Mouse (Mus musculus): ENCODE data around the gene RPS10-NUDT3. TPM values are rescaled to one million over a fixed set of nuclear protein-coding genes. Genes with fewer than 3 reads are reported as not detected.

The RPS10-NUDT3 gene
- polyA plus RNA-seq, 1 experiment from 2014 or later, result not detected

DNA sequence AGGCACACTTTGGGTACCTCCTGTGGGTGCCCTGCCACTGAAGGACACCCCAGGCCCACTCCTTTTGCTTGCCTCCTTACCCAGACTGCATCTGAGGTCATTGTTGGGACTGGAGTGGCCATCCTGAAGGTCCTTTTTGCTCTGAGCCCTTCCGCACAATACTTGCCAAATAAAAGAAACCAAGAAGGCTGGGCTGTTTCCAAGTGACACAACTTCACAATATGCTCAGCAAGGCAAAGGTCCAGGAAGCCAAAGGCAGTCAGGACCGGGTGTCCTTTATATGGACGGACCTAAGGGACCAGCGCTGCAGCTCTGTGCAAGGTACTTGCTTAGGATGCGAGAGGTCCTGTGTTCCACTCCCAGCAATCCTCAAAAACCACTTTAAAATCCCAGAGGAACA, 66.8 kb downstream of the RPS10-NUDT3 start:
- no peak overlapping the region for H3K4me3 ChIP-seq (ENCODE audit: low read depth, low read length)
- 88% methylated on average over 5 of the region's 5 CpGs for WGBS
- ATAC-seq (ENCODE audit: insufficient number of reproducible peaks, insufficient read depth, low FRiP score, low read depth), result no peak
- no peaks in the 10 kb centered on the region for H3K9me3 ChIP-seq (ENCODE audit: control insufficient read depth, low read depth, low read length)
- no peak overlapping the region for H3K4me2 ChIP-seq (replicated peaks; ENCODE audit: low read depth, low read length)
- H3K27me3 ChIP-seq (ENCODE audit: control insufficient read depth, insufficient read depth, low read length), result no peaks in the 10 kb centered on the region
- H3K36me3 ChIP-seq (ENCODE audit: control insufficient read depth, insufficient read depth, low read length), result no peaks in the 10 kb centered on the region; the same call in 1 of the 2 replicates
- H3K4me1 ChIP-seq (ENCODE audit: control insufficient read depth, insufficient read depth, low read length), result 0 out of 2 replicates have a peak, but pooled peaks cover 10% of the 10 kb centered on the region
- no peak overlapping the region for H3K27ac ChIP-seq (ENCODE audit: low read length)
- H3K9ac ChIP-seq (replicated peaks; ENCODE audit: low read depth, low read length), result no peak overlapping the region

DNA sequence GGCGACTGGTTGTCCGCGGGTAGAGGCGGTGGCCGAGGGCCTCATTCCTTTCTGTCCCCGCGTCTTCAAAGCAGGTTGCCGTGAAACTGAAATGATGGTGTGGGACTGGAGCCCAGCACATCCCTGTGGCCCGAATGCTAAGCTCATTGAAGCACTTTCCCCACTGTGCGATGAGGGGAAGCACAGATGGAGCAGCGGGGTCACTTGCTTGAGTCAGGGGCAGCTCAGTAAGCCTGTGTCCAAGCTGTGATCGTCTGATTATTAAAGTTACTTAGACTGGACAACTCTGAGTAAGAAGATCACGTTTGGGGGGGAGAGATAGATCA, 69.1 kb downstream of the RPS10-NUDT3 start:
- Histone ChIP-seq H3K4me3 (ENCODE audit: low read depth, low read length) (peak overlapping the region; percentile 65), H3K9ac (replicated peaks; ENCODE audit: low read depth, low read length) (peak overlapping the region; percentile 53), H3K27ac (ENCODE audit: low read length) (no peak overlapping the region), H3K4me2 (replicated peaks; ENCODE audit: low read depth, low read length) (peak overlapping the region; percentile 90), H3K27me3 (ENCODE audit: control insufficient read depth, insufficient read depth, low read length) (no peaks in the 10 kb centered on the region), H3K4me1 (ENCODE audit: control insufficient read depth, insufficient read depth, low read length) (peaks cover 18% of the 10 kb centered on the region; the same call in 1 of the 2 replicates), H3K9me3 (ENCODE audit: control insufficient read depth, low read depth, low read length) (no peaks in the 10 kb centered on the region), H3K36me3 (ENCODE audit: control insufficient read depth, insufficient read depth, low read length) (peaks cover 5% of the 10 kb centered on the region; the same call in 1 of the 2 replicates)
- peak; percentile 10; the same call in 1 of the 2 replicates for ATAC-seq (ENCODE audit: insufficient number of reproducible peaks, insufficient read depth, low FRiP score, low read depth)
- under 1% methylated on average over 13 of the region's 13 CpGs for WGBS

DNA sequence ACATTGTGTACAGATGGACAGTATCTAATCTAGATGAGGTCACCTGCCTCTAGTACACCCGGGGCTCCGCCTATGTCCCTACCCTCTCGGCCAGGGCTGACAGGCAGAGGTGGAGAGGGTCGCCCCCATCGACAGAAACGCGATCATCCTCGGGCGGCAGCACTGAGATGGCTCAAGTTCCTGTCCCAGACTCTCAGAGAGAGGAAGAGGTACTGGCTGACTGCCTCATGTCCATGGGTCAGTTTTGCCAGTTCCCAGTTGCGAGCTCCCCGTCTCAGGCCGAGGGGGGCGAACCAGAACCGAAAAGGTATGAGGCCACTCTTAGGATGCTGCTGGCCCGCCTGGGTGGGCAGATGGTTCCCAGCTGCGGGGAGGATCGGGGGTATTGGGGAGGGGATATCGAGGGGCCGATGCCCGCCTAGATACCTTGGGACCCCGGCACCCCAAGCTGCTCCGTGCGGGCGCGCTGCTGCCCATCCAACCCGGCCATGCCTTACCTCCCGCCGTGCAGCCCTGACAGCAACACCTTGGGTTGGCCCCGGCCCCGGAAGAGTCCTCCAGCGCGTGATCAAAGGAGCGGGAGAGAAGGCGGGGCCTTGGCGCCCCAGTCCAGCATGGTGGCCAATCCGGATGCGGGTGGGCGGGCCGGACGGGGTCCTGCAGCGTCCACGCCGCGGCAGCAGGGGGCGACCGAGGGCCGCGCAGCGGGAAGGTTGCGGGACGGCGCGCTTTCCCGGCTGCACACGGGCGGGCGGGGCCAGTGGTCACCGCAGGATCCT, 69.7 kb downstream of the RPS10-NUDT3 start, which contains the start of gene AI413582:
AI413582 (minus strand) TSS at position 594 of the 779 bp plus-strand sequence.
- peaks cover 18% of the 10 kb centered on the region; the same call in 1 of the 2 replicates for H3K4me1 ChIP-seq (ENCODE audit: control insufficient read depth, insufficient read depth, low read length)
- WGBS, result under 1% methylated on average over 51 of the region's 58 CpGs
- peaks cover 5% of the 10 kb centered on the region; the same call in 1 of the 2 replicates for H3K36me3 ChIP-seq (ENCODE audit: control insufficient read depth, insufficient read depth, low read length)
- no peak within 1 kb of the TSS for H3K27ac ChIP-seq (ENCODE audit: low read length)
- peak within 1 kb of the TSS; percentile 65 for H3K4me3 ChIP-seq (ENCODE audit: low read depth, low read length)
- no peaks in the 10 kb centered on the region for H3K27me3 ChIP-seq (ENCODE audit: control insufficient read depth, insufficient read depth, low read length)
- H3K9ac ChIP-seq (replicated peaks; ENCODE audit: low read depth, low read length), result peak within 1 kb of the TSS; percentile 53
- H3K4me2 ChIP-seq (replicated peaks; ENCODE audit: low read depth, low read length), result peak within 1 kb of the TSS; percentile 90
- peak; percentile 91 for ATAC-seq (ENCODE audit: insufficient number of reproducible peaks, insufficient read depth, low FRiP score, low read depth)
- H3K9me3 ChIP-seq (ENCODE audit: control insufficient read depth, low read depth, low read length), result no peaks in the 10 kb centered on the region

DNA sequence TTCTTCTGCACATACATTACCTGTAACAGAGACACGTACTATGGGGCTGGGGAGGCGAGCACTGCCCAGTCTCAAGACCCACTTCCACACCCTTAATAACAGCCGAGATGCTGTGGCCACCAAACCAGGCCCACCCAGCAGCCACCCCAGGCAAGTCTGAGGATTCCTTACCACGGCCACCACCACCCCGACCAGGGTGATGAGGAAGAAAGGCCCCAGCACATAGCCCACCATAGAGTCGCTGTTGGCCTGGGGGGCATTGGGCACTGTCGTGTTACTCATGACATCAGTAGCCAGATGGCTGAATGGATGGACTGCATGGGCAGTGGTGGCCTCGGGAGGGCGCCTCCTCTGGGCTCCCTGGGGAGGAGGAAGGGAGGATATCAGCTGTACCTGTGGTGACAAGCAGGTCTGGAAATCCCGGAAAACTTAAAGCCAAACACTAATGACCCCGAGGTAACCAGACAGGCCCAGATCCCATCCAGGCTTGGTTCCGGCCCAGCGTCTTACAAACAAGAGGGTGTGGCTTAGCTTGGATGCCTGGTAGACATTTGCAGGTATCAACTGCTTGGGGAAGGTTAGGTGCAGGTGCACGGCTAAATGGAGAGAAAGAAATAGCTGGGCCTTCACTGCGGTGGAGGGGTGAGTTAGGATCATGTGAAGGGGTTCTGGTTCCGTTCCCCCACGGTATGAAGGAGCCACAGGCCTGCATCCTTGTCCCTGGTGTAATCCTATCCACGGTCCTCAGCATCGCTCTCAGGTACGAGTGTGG, 70.4 kb downstream of the RPS10-NUDT3 start:
- H3K9ac ChIP-seq (replicated peaks; ENCODE audit: low read depth, low read length), result peak overlapping the region; percentile 53; the same call in 1 of the 2 replicates
- no peaks in the 10 kb centered on the region for H3K9me3 ChIP-seq (ENCODE audit: control insufficient read depth, low read depth, low read length)
- peak overlapping the region; percentile 65; the same call in 1 of the 2 replicates for H3K4me3 ChIP-seq (ENCODE audit: low read depth, low read length)
- no peak for ATAC-seq (ENCODE audit: insufficient number of reproducible peaks, insufficient read depth, low FRiP score, low read depth)
- 14% methylated on average over 20 of the region's 20 CpGs for WGBS
- H3K27ac ChIP-seq (ENCODE audit: low read length), result no peak overlapping the region
- H3K4me1 ChIP-seq (ENCODE audit: control insufficient read depth, insufficient read depth, low read length), result peaks cover 18% of the 10 kb centered on the region; the same call in 1 of the 2 replicates
- H3K27me3 ChIP-seq (ENCODE audit: control insufficient read depth, insufficient read depth, low read length), result no peaks in the 10 kb centered on the region
- peak overlapping the region; percentile 90 for H3K4me2 ChIP-seq (replicated peaks; ENCODE audit: low read depth, low read length)
- peaks cover 5% of the 10 kb centered on the region; the same call in 1 of the 2 replicates for H3K36me3 ChIP-seq (ENCODE audit: control insufficient read depth, insufficient read depth, low read length)

DNA sequence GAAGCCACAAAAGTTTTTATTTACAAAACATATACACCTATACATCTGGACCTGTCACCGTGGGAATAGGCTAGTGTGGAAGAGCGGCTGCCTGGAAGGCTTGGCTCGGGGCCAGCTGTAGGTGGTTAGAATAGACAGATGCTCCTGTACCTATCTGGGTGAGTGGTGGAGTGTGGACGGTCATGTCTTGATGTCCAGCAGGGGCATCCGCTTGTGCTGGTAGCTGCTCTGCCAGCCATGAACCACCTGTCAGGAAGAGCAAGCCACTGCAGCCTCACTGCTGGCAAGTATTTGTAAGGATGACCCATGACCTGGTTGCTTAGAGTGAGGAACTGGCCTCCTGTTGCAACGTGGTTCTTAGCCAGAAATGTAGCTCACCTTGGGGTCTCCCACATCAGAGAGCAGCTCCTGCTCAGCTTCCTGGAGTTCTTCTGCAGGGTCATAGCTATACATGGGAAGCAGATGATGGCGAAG, 71.2 kb downstream of the RPS10-NUDT3 start:
- Histone ChIP-seq H3K9ac (replicated peaks; ENCODE audit: low read depth, low read length) (no peak overlapping the region), H3K27me3 (ENCODE audit: control insufficient read depth, insufficient read depth, low read length) (no peaks in the 10 kb centered on the region), H3K4me2 (replicated peaks; ENCODE audit: low read depth, low read length) (no peak overlapping the region), H3K36me3 (ENCODE audit: control insufficient read depth, insufficient read depth, low read length) (peaks cover 5% of the 10 kb centered on the region; the same call in 1 of the 2 replicates), H3K9me3 (ENCODE audit: control insufficient read depth, low read depth, low read length) (no peaks in the 10 kb centered on the region), H3K4me1 (ENCODE audit: control insufficient read depth, insufficient read depth, low read length) (peaks cover 24% of the 10 kb centered on the region), H3K27ac (ENCODE audit: low read length) (no peak overlapping the region), H3K4me3 (ENCODE audit: low read depth, low read length) (no peak overlapping the region)
- no peak for ATAC-seq (ENCODE audit: insufficient number of reproducible peaks, insufficient read depth, low FRiP score, low read depth)
- WGBS, result 41% methylated on average over 7 of the region's 7 CpGs

DNA sequence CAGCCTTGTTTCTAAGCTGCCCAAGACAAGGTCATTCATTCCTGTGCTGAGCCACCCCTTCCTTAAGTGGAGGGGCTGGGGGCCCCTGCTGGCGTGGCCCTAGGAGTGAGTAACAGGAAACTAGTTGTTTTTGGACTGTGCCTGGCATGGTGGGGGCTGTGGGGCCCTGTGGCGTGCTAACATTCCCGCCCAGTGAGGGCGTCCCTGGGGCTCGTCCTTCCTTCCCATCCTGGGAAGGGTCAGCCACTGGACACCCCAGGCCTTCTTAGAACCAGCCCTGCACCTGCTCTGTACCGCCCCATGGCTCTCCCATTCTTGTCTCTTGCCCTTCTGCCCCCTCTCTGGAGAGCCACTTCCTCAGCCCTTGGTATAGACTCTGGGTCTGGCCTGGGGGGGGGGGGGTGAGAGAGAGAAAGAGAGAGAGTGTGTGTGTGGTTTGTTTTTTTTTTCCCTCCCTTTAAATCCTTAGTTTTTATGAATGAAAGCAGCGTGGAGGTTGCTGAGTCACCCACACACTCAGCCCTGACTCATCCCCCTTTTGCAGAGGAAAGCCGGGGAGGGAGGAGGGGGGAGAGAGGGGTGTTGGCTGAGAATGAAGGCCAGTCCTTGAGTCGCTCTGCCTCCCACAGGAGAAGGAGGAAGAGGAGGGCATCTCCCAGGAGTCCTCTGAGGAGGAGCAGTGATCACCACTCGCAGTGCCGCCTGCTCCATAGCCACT, 73.1 kb downstream of the RPS10-NUDT3 start:
- H3K9me3 ChIP-seq (ENCODE audit: control insufficient read depth, low read depth, low read length), result no peaks in the 10 kb centered on the region
- H3K27ac ChIP-seq (ENCODE audit: low read length), result no peak overlapping the region
- H3K4me2 ChIP-seq (replicated peaks; ENCODE audit: low read depth, low read length), result no peak overlapping the region
- no peak overlapping the region for H3K9ac ChIP-seq (replicated peaks; ENCODE audit: low read depth, low read length)
- WGBS, result 56% methylated on average over 9 of the region's 11 CpGs
- no peak overlapping the region for H3K4me3 ChIP-seq (ENCODE audit: low read depth, low read length)
- no peaks in the 10 kb centered on the region for H3K27me3 ChIP-seq (ENCODE audit: control insufficient read depth, insufficient read depth, low read length)
- H3K36me3 ChIP-seq (ENCODE audit: control insufficient read depth, insufficient read depth, low read length), result peaks cover 5% of the 10 kb centered on the region; the same call in 1 of the 2 replicates
- H3K4me1 ChIP-seq (ENCODE audit: control insufficient read depth, insufficient read depth, low read length), result peaks cover 32% of the 10 kb centered on the region
- ATAC-seq (ENCODE audit: insufficient number of reproducible peaks, insufficient read depth, low FRiP score, low read depth), result no peak

DNA sequence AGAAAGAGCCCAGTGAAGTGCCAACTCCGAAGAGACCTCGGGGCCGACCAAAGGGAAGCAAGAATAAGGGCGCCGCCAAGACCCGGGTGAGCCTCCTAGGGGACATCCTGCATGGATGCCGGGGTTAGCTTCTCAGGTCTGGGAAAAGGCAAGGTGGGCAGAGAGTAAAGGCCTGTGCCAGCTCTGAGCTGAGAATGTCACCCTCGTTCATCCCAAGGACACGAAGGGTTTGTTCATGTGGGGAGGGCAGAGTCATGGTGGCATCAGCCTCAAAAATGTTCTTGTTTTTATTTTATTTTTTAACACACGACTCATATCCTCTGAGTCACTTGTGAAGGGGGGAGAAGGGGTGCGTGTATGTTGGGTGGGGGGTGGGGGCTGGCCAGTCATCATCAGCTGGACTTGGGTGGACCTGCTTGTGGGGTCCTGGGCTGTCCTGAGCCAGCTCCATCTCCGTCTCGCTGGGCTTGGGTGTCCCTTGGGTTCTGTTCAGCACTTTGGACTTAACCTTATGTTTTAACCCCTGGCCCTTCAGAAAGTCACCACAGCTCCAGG, 74.0 kb downstream of the RPS10-NUDT3 start:
- no peak overlapping the region for H3K9ac ChIP-seq (replicated peaks; ENCODE audit: low read depth, low read length)
- no peak for ATAC-seq (ENCODE audit: insufficient number of reproducible peaks, insufficient read depth, low FRiP score, low read depth)

More for the DNA sequence above, 74.0 kb downstream of the RPS10-NUDT3 start:
- Histone ChIP-seq H3K27ac (ENCODE audit: low read length) (no peak overlapping the region), H3K27me3 (ENCODE audit: control insufficient read depth, insufficient read depth, low read length) (no peaks in the 10 kb centered on the region), H3K4me2 (replicated peaks; ENCODE audit: low read depth, low read length) (no peak overlapping the region), H3K36me3 (ENCODE audit: control insufficient read depth, insufficient read depth, low read length) (peaks cover 5% of the 10 kb centered on the region; the same call in 1 of the 2 replicates), H3K9me3 (ENCODE audit: control insufficient read depth, low read depth, low read length) (no peaks in the 10 kb centered on the region), H3K4me1 (ENCODE audit: control insufficient read depth, insufficient read depth, low read length) (peaks cover 29% of the 10 kb centered on the region), H3K4me3 (ENCODE audit: low read depth, low read length) (no peak overlapping the region)
- WGBS, result 85% methylated on average over 13 of the region's 13 CpGs
